Mouse (Mus musculus) heart, embryonic 13.5 days (tissue): ENCODE results near the gene Olfr1212. TPM values are rescaled to one million over a fixed set of nuclear protein-coding genes. Genes with fewer than 3 reads are reported as not detected.

Experiments
- ATAC-seq: fragments of 200-750 bp; cut with Nextera tagmentation; 2 replicates; pipeline ENCODE4 v1.8.0; 2017; ENCODE audit warnings: moderate TSS enrichment; ENCODE audit not compliant: insufficient number of reproducible peaks, low FRiP score, low TSS enrichment; ENCODE audit errors: extremely low read depth
- H3K27ac ChIP-seq: fragments of 300-500 bp; sonication (generic); replicated peaks from 2 replicates; pipeline ENCODE4 v1.5.1; 2015; ENCODE audit warnings: moderate library complexity, mild to moderate bottlenecking, inconsistent platforms
- H3K27me3 ChIP-seq: fragments of 300-500 bp; sonication (generic); replicated peaks from 2 replicates; pipeline ENCODE4 v1.6.1; 2015; ENCODE audit warnings: mild to moderate bottlenecking, inconsistent platforms
- H3K36me3 ChIP-seq: fragments of 300-500 bp; sonication (generic); 2 replicates; pipeline ENCODE4 v1.6.1; 2015; ENCODE audit warnings: mild to moderate bottlenecking, inconsistent platforms
- H3K4me1 ChIP-seq: fragments of 300-500 bp; sonication (generic); 2 replicates; pipeline ENCODE4 v1.6.1; 2015; ENCODE audit warnings: inconsistent platforms
- H3K4me2 ChIP-seq: fragments of 300-500 bp; sonication (generic); 2 replicates; pipeline ENCODE4 v1.6.1; 2015; ENCODE audit warnings: inconsistent platforms, mild to moderate bottlenecking, moderate library complexity
- H3K4me3 ChIP-seq: fragments of 300-500 bp; sonication (generic); 2 replicates; pipeline ENCODE4 v1.5.1; 2015; ENCODE audit warnings: moderate library complexity, mild to moderate bottlenecking, inconsistent platforms
- H3K9ac ChIP-seq: fragments of 300-500 bp; sonication (generic); 2 replicates; pipeline ENCODE4 v1.6.1; 2015; ENCODE audit warnings: inconsistent platforms, mild to moderate bottlenecking, moderate library complexity
- H3K9me3 ChIP-seq: fragments of 300-500 bp; sonication (generic); 2 replicates; pipeline ENCODE4 v1.6.1; 2016; ENCODE audit warnings: inconsistent platforms
- WGBS: fragments of 180-500 bp; shearing (Covaris S2); methylation state at CpG from one replicate; pipeline ENCODE4 v1.1.7; 2015; ENCODE audit warnings: mixed read lengths; 5-methylcytosine and 5-hydroxymethylcytosine counted together
- polyA plus RNA-seq: library from polyadenylated mRNA; unstranded; fragments of >200 nt; fragmentation: Nextera tagmentation; extraction: Ambion mirVana; gene quantifications from 2 replicates; pipeline ENCODE4 v1.2.1, GENCODE M21; 2015

The Olfr1212 gene
- polyA plus RNA-seq: not detected in 2 replicates

DNA sequence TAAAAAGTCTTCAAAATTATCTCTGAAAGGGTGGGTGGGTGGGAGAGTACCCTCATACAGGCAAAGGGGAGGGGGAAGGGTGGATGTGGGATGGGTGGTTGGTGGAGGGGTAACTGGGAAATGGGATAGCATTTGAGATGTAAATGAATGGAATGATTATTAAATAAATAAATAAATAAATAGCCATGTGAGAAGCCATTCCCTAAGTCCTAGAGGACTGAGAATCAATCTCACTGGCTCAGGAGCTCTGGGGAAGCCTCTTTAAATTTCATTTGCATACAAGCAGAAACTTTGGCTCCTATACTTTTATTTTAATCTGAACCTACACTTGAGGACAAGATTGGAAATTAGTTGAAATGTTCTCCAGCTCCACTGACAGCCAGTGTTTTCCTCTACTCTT, at the start of gene Olfr1212:
Gene Olfr1212, plus strand, starts transcription at position 301 of the 400 bp plus-strand sequence.
- Histone ChIP-seq H3K27me3 (no peaks in the 10 kb centered on the region), H3K4me2 (no peak within 1 kb of the TSS), H3K4me3 (no peak within 1 kb of the TSS), H3K9ac (no peak within 1 kb of the TSS), H3K4me1 (no peaks in the 10 kb centered on the region), H3K36me3 (no peaks in the 10 kb centered on the region), H3K27ac (no peak within 1 kb of the TSS), H3K9me3 (no peaks in the 10 kb centered on the region)
- no peak for ATAC-seq

DNA sequence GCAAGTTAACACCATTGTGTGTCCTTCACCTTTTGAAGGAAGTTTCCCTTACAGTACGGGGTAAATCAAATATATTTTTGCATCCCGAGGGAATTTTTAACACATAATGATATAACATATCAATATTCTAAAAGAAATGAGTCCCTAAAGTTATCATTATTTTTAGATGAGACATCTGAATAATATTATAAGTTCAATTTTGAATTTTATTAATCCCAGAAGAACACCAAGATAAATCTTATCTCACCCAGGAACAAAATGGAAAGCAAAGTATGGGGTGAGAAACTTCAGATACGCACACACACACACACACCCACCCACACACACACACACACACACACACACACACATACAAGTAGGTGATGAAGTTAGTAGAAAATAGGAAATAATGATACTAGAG, 38.7 kb upstream of the Olfr1212 start, which contains the start of gene Olfr1209:
Gene Olfr1209, minus strand, starts transcription at position 101 of the 400 bp plus-strand sequence.
- WGBS: 73% methylated on average over 3 of the region's 3 CpGs
- no peak within 1 kb of the TSS for H3K4me3 ChIP-seq
- no peak within 1 kb of the TSS for H3K9ac ChIP-seq
- H3K4me2 ChIP-seq: no peak within 1 kb of the TSS
- H3K36me3 ChIP-seq: no peaks in the 10 kb centered on the region
- no peaks in the 10 kb centered on the region for H3K4me1 ChIP-seq
- no peaks in the 10 kb centered on the region for H3K27me3 ChIP-seq
- no peak for ATAC-seq
- H3K27ac ChIP-seq: no peak within 1 kb of the TSS
- no peaks in the 10 kb centered on the region for H3K9me3 ChIP-seq

DNA sequence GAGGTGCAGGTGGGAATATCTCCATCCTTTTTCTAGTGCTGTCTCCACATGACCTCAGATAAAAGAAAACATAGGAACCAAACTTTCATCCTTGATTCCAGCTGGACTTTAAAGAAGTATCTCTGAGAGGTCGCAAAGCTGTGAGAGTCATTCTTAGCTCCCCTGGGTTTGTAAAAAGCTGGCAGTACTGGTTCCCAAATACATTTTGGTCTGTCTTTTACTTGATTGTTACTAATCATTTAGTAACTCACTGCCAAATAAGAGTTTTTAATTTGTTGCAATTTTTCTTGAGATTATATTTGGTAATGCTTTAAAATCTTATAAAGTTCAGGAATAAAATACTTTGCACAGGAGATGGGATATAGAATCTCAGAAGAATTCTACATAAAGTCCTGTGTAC, 15.8 kb upstream of the Olfr1212 start, which contains the start of gene Olfr1211:
Gene Olfr1211, minus strand, starts transcription at position 101 of the 400 bp plus-strand sequence.
- Histone ChIP-seq H3K4me2 (no peak within 1 kb of the TSS), H3K27ac (no peak within 1 kb of the TSS), H3K4me3 (no peak within 1 kb of the TSS), H3K9me3 (no peaks in the 10 kb centered on the region), H3K9ac (no peak within 1 kb of the TSS), H3K36me3 (no peaks in the 10 kb centered on the region), H3K27me3 (no peaks in the 10 kb centered on the region), H3K4me1 (no peaks in the 10 kb centered on the region)
- 70% methylated on average over 1 of the region's 1 CpGs for WGBS
- no peak for ATAC-seq

DNA sequence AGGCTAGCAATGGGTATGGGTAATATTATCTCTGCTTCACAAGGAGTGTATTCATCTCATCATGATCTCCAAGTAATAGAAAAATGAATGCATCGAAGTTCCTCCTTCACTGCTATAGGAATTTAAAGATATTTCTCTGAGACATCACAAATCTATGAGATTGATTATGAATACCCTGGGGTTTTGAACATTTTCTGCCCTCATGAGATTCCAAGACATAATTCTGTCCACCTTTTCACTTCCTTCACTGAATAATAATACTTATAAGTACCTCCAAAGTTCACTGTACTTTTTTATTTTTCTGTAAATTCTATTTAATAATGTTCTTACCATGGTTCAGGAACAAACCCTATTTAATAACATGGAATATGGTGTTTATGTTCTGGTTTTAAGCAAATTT, 26.4 kb downstream of the Olfr1212 start, which contains the start of gene Gm13762:
Gene Gm13762, minus strand, starts transcription at position 101 of the 400 bp plus-strand sequence.
- no peaks in the 10 kb centered on the region for H3K27me3 ChIP-seq
- WGBS: 65% methylated on average over 1 of the region's 1 CpGs
- no peak for ATAC-seq

DNA sequence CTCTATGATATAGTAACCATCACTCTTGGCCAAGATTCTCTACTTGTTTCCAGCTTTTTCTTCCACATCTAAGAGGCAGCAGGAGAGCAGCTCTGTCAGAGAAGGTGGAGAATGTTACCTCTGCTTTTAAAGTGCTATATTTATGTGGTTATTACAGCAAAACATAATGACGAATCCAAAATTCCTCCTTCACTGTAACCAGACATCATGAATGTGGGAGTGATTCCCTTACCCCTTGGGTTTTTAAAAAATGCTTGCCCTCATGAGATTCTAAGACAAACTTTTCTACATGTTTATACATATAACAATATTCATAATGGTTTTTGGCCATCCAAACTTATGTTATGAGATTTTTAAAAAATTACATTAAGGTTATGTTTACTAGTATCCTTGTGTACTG, 38.8 kb downstream of the Olfr1212 start, which contains the start of gene Olfr1214:
Gene Olfr1214, minus strand, starts transcription at position 101 of the 400 bp plus-strand sequence.
- 68% methylated on average over 1 of the region's 1 CpGs for WGBS
- no peak for ATAC-seq
- no peaks in the 10 kb centered on the region for H3K9me3 ChIP-seq
- no peak within 1 kb of the TSS for H3K4me2 ChIP-seq
- no peak within 1 kb of the TSS for H3K27ac ChIP-seq
- no peaks in the 10 kb centered on the region for H3K4me1 ChIP-seq
- H3K4me3 ChIP-seq: no peak within 1 kb of the TSS
- H3K9ac ChIP-seq: no peak within 1 kb of the TSS
- H3K27me3 ChIP-seq: no peaks in the 10 kb centered on the region
- H3K36me3 ChIP-seq: no peaks in the 10 kb centered on the region

More for the DNA sequence above, 26.4 kb downstream of the Olfr1212 start, which contains the start of gene Gm13762:
- Histone ChIP-seq H3K36me3 (no peaks in the 10 kb centered on the region), H3K4me2 (no peak within 1 kb of the TSS), H3K9ac (no peak within 1 kb of the TSS), H3K9me3 (no peaks in the 10 kb centered on the region), H3K27ac (no peak within 1 kb of the TSS), H3K4me1 (no peaks in the 10 kb centered on the region), H3K4me3 (no peak within 1 kb of the TSS)

DNA sequence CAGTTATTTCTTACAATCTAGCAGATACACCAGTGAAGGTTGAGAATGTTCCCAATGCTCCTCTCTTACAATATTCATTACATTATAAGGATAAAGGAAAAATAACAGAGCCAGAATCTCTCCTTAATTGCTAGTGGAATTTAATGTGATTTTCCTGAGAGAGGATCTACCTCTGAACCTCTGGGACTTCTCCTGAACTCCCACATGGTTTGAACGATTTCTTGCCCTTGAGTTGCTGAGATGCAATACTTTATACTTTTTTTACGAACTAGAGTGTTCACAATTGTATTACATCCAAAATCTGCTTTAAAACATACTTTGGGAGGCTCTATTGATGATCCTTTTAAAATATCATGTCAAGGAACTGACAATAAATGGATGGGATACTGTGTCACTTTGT, 53.1 kb downstream of the Olfr1212 start, which contains the start of gene Olfr1215:
Gene Olfr1215, minus strand, starts transcription at position 101 of the 400 bp plus-strand sequence.
- no peak for ATAC-seq
- WGBS: 63% methylated on average over 2 of the region's 2 CpGs

More for the DNA sequence above, 53.1 kb downstream of the Olfr1212 start, which contains the start of gene Olfr1215:
- no peak within 1 kb of the TSS for H3K4me2 ChIP-seq
- no peaks in the 10 kb centered on the region for H3K4me1 ChIP-seq
- H3K4me3 ChIP-seq: no peak within 1 kb of the TSS
- H3K9me3 ChIP-seq: no peaks in the 10 kb centered on the region
- H3K27me3 ChIP-seq: no peaks in the 10 kb centered on the region
- H3K36me3 ChIP-seq: no peaks in the 10 kb centered on the region
- no peak within 1 kb of the TSS for H3K9ac ChIP-seq
- H3K27ac ChIP-seq: no peak within 1 kb of the TSS

Other genes with a start within 250 kb of the Olfr1212 start
- gene Olfr1196, start 249.4 kb upstream of the Olfr1212 start, polyA plus RNA-seq: not detected in 2 replicates
- gene Olfr1197, start 221.6 kb upstream of the Olfr1212 start, polyA plus RNA-seq: not detected in 2 replicates
- gene Olfr1198, start 202.6 kb upstream of the Olfr1212 start, polyA plus RNA-seq: not detected in 2 replicates
- not detected in 2 replicates for gene Olfr1199, start 193.5 kb upstream of the Olfr1212 start, polyA plus RNA-seq
- gene Olfr1200, start 183.5 kb upstream of the Olfr1212 start, polyA plus RNA-seq: not detected in 2 replicates
- gene Olfr1201, start 160.9 kb upstream of the Olfr1212 start, polyA plus RNA-seq: not detected in 2 replicates
- not detected in 2 replicates for gene Olfr1202, start 139.5 kb upstream of the Olfr1212 start, polyA plus RNA-seq
- gene Olfr1205, start 124.2 kb upstream of the Olfr1212 start, polyA plus RNA-seq: not detected in 2 replicates
- not detected in 2 replicates for gene Olfr1204, start 104.7 kb upstream of the Olfr1212 start, polyA plus RNA-seq
- gene Olfr1206, start 90.7 kb upstream of the Olfr1212 start, polyA plus RNA-seq: not detected in 2 replicates
- not detected in 2 replicates for gene Olfr1208, start 51.7 kb upstream of the Olfr1212 start, polyA plus RNA-seq
- gene Olfr1209, start 38.8 kb upstream of the Olfr1212 start, polyA plus RNA-seq: not detected in 2 replicates
- gene Olfr1211, start 15.9 kb upstream of the Olfr1212 start, polyA plus RNA-seq: not detected in 2 replicates
- gene Gm13762, start 26.3 kb downstream of the Olfr1212 start, polyA plus RNA-seq: not detected in 2 replicates
- not detected in 2 replicates for gene Olfr1214, start 38.7 kb downstream of the Olfr1212 start, polyA plus RNA-seq
- not detected in 2 replicates for gene Olfr1215, start 53.0 kb downstream of the Olfr1212 start, polyA plus RNA-seq
- not detected in 2 replicates for gene Olfr1216, start 64.4 kb downstream of the Olfr1212 start, polyA plus RNA-seq
- gene Olfr1217, start 78.1 kb downstream of the Olfr1212 start, polyA plus RNA-seq: not detected in 2 replicates
- not detected in 2 replicates for gene Olfr1218, start 107.2 kb downstream of the Olfr1212 start, polyA plus RNA-seq
- gene Olfr1219, start 129.5 kb downstream of the Olfr1212 start, polyA plus RNA-seq: not detected in 2 replicates
- not detected in 2 replicates for gene Olfr1220, start 152.9 kb downstream of the Olfr1212 start, polyA plus RNA-seq
- gene Olfr1221, start 163.3 kb downstream of the Olfr1212 start, polyA plus RNA-seq: not detected in 2 replicates
- gene Olfr1222, start 179.1 kb downstream of the Olfr1212 start, polyA plus RNA-seq: not detected in 2 replicates
- gene Olfr1223, start 197.6 kb downstream of the Olfr1212 start, polyA plus RNA-seq: not detected in 2 replicates
- not detected in 2 replicates for gene Olfr1224-ps1, start 210.1 kb downstream of the Olfr1212 start, polyA plus RNA-seq
- gene Olfr1225, start 220.7 kb downstream of the Olfr1212 start, polyA plus RNA-seq: not detected in 2 replicates
- gene Olfr1226, start 246.1 kb downstream of the Olfr1212 start, polyA plus RNA-seq: not detected in 2 replicates